Mouse (Mus musculus) cerebellum, postnatal 10 days (tissue): ENCODE results near the gene Hspa1l.
A peak's percentile ranks its signal among the peaks of the same experiment; 100 is the strongest.
"Not testable (repeated sequence)": the region's sequence is repeated elsewhere in the genome, so short reads cannot be mapped to it uniquely, and the experiment has no call there.

ENCODE experiments used
- DNase-seq, 2 experiments: peaks; one replicate each; pipeline ENCODE4 v3.0.0; 2021; ENCODE audit warnings: mixed read lengths in 2 of 2

Gene Hspa1l

GRCm38 (mm10) chr17:34951636-34952377 is 20.7 kb upstream of the Hspa1l start:
- no peak for DNase-seq

- DNase-seq, result peak; percentile 93 to 95
Observed at GRCm38 (mm10) chr17:34952378-34953040, 20.0 kb upstream of the Hspa1l start.

GRCm38 (mm10) chr17:34953258-34953657 is 19.2 kb upstream of the Hspa1l start:
- DNase-seq, result no peak

GRCm38 (mm10) chr17:34953904-34954303 is 18.6 kb upstream of the Hspa1l start:
- DNase-seq, result no peak

- DNase-seq, result no peak
Observed at GRCm38 (mm10) chr17:34954831-34955230, 17.7 kb upstream of the Hspa1l start.

GRCm38 (mm10) chr17:34955884-34956283 is 16.6 kb upstream of the Hspa1l start:
- no peak for DNase-seq

- DNase-seq, result no peak
Observed at GRCm38 (mm10) chr17:34956340-34956739, 16.2 kb upstream of the Hspa1l start.

- not testable (repeated sequence) for DNase-seq
Observed at GRCm38 (mm10) chr17:34957291-34957690, 15.2 kb upstream of the Hspa1l start.

GRCm38 (mm10) chr17:34957966-34958365 is 14.5 kb upstream of the Hspa1l start:
- DNase-seq, result not testable (repeated sequence)

GRCm38 (mm10) chr17:34958734-34959129 is 13.8 kb upstream of the Hspa1l start:
- DNase-seq, result peak in 1 of 2 experiments; percentile 45

- peak; percentile 77 to 79 for DNase-seq
Observed at GRCm38 (mm10) chr17:34959130-34959778, 13.2 kb upstream of the Hspa1l start, which contains the start of gene Hspa1b. Gene Hspa1b, minus strand, starts transcription at chr17:34959238.

GRCm38 (mm10) chr17:34959881-34960515 is 12.5 kb upstream of the Hspa1l start:
- DNase-seq, result no peak

GRCm38 (mm10) chr17:34960702-34961493 is 11.6 kb upstream of the Hspa1l start:
- no peak for DNase-seq

- no peak for DNase-seq
Observed at GRCm38 (mm10) chr17:34962125-34962524, 10.4 kb upstream of the Hspa1l start.

GRCm38 (mm10) chr17:34962841-34963240 is 9.7 kb upstream of the Hspa1l start:
- DNase-seq, result no peak

GRCm38 (mm10) chr17:34964640-34965049 is 7.9 kb upstream of the Hspa1l start:
- DNase-seq, result no peak

- no peak for DNase-seq
Observed at GRCm38 (mm10) chr17:34965627-34966026, 6.9 kb upstream of the Hspa1l start.

GRCm38 (mm10) chr17:34969822-34970221 is 2.7 kb upstream of the Hspa1l start, which contains the start of gene Gm20481:
Gene Gm20481, plus strand, starts transcription at chr17:34969912.
- DNase-seq, result not testable (repeated sequence)

GRCm38 (mm10) chr17:34970850-34971249 is 1.7 kb upstream of the Hspa1l start:
- not testable (repeated sequence) for DNase-seq

- DNase-seq, result peak in 1 of 2 experiments; percentile 24
Observed at GRCm38 (mm10) chr17:34971694-34972068, 822 bp upstream of the Hspa1l start.

- no peak for DNase-seq
Observed at GRCm38 (mm10) chr17:34975581-34976492, 3.3 kb downstream of the Hspa1l start.
